Mouse (Mus musculus): ENCODE measurements at regions not wholly inside any gene's neighbourhood (a gene's known extent, or its start where the extent isn't known, plus 50 kb on each side); places are given as distances from the start of the nearest gene placed in this dataset.

DNA sequence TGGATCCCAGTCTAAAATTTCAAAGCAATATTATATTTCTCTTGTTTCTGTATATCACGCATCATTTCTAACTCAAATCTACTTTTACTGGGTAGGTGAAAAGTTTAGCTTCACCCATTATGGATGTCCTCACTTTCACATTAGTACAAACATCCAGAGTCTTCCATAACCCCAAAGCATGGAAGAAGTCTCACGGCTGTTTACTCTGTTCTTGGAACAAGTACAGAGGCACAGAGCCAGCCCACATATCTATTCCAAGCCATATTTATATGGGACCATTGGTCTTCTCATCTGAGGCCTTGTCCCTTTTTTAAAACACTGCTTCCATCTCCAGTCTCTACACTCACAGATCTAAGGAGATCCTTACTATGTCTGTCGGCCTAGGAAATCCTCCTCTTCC lies 192.8 kb downstream of the Tm2d1 start:
- no peak for DNase-seq

GRCm38 (mm10) chr4:98189894-98190293 lies 193.2 kb downstream of the Tm2d1 start:
- DNase-seq = no peak

DNA sequence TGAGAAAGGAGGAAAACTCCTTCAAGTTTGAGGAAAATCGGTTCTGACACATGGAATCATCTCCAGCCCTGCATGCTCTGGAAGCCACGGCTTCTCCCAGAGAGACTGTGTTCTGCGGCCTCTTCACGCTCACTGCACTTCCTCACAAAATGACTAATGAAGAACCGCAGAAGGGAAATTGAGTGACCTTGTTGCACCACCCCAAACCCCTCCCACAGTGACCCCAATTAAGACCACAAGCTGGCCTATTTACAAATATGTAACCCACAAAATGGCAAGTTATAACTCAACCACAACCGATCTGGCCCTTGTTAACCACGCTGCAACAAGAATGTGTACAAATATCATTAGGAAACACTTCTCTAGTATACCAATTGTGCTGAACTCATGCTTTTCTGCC lies 194.2 kb downstream of the Tm2d1 start:
- DNase-seq = peak; percentile 12 to 25

GRCm38 (mm10) chr4:98187038-98187437 lies 196.1 kb downstream of the Tm2d1 start:
- no peak for DNase-seq

- DNase-seq = peak; percentile 3 to 4
Observed at GRCm38 (mm10) chr4:98182053-98182355, 201.1 kb downstream of the Tm2d1 start.

- no peak for DNase-seq
Observed at GRCm38 (mm10) chr4:98181185-98182052, 201.7 kb downstream of the Tm2d1 start.

- DNase-seq = no peak
Observed at GRCm38 (mm10) chr4:98180336-98180735, 202.8 kb downstream of the Tm2d1 start.
